Mouse (Mus musculus) heart, embryonic 12.5 days (tissue): ENCODE results near the gene Itgb3. TPM values are rescaled to one million over a fixed set of nuclear protein-coding genes. Genes with fewer than 3 reads are reported as not detected.

Experiments used
- ATAC-seq: fragments of 200-750 bp; cut with Nextera tagmentation; 2 replicates; pipeline ENCODE4 v1.8.0; 2017; ENCODE audit warnings: moderate TSS enrichment, moderate library complexity; ENCODE audit not compliant: insufficient number of reproducible peaks, low FRiP score
- H3K27ac ChIP-seq: fragments of 300-500 bp; sonication (generic); 2 replicates; pipeline ENCODE4 v1.5.1; 2016; ENCODE audit warnings: mild to moderate bottlenecking, moderate library complexity; ENCODE audit not compliant: poor library complexity, severe bottlenecking
- H3K27me3 ChIP-seq: fragments of 300-500 bp; sonication (generic); replicated peaks from 2 replicates; pipeline ENCODE4 v1.6.1; 2016; ENCODE audit warnings: mild to moderate bottlenecking, moderate library complexity
- H3K36me3 ChIP-seq: fragments of 300-500 bp; sonication (generic); 2 replicates; pipeline ENCODE4 v1.6.1; 2016; ENCODE audit warnings: mild to moderate bottlenecking, moderate library complexity
- H3K4me1 ChIP-seq: fragments of 300-500 bp; sonication (generic); replicated peaks from 2 replicates; pipeline ENCODE4 v1.6.1; 2016; ENCODE audit warnings: mild to moderate bottlenecking
- H3K4me2 ChIP-seq: fragments of 300-500 bp; sonication (generic); 2 replicates; pipeline ENCODE4 v1.6.1; 2016; ENCODE audit warnings: mild to moderate bottlenecking, moderate library complexity
- H3K4me3 ChIP-seq: fragments of 300-500 bp; sonication (generic); 2 replicates; pipeline ENCODE4 v1.5.1; 2016; ENCODE audit warnings: mild to moderate bottlenecking
- H3K9ac ChIP-seq: fragments of 300-500 bp; sonication (generic); 2 replicates; pipeline ENCODE4 v1.6.1; 2016; ENCODE audit warnings: mild to moderate bottlenecking, moderate library complexity
- H3K9me3 ChIP-seq: fragments of 300-500 bp; sonication (generic); replicated peaks from 2 replicates; pipeline ENCODE4 v1.6.1; 2016; ENCODE audit warnings: mild to moderate bottlenecking, moderate library complexity
- WGBS: fragments of 180-500 bp; shearing (Covaris S2); methylation state at CpG from one replicate; pipeline ENCODE4 v1.1.7; 2016; 5-methylcytosine and 5-hydroxymethylcytosine counted together
- polyA plus RNA-seq: library from polyadenylated mRNA; unstranded; fragments of >200 nt; fragmentation: Nextera tagmentation; extraction: Ambion mirVana; gene quantifications from 2 replicates; pipeline ENCODE4 v1.2.1, GENCODE M21; 2016

Itgb3 gene
- polyA plus RNA-seq, 1 experiment from 2014 or later, result 9.6 TPM

DNA sequence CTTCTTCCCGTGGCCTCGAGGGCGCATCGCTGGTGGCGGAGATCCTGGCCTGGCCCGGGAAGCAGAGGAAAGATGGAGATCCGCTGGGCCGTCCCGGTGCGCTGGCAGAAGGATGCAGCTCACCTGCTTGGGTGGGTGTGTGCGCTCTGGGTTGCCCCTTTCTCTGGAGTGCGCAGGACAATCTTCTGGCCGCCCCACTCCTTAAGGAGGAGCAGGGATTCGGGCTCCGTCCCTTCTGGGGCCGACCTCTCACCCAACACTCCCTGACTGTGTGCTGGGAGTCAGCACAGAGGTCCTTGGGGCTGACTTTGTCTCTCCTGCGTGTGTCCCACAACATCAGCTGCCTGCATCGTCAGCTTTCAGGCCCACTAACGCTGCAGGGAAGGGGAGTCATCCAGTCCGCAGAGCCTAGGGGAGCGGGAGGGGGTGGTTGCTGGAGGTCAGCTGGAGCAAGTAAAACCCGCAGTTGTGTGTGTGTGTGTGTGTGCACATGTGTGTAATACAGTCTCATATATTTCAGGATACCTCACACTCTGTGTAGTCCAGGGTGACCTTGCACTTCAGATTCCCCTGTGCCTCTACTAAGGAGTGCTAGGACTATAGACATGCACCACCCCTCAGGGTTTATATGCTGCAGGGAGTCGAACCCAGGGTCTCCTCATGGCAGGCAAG lies 585 bp downstream of the Itgb3 start:
- Histone ChIP-seq H3K4me2 (peak overlapping the region; percentile 98), H3K4me1 (peaks cover 14% of the 10 kb centered on the region), H3K9ac (peak overlapping the region; percentile 71), H3K9me3 (no peaks in the 10 kb centered on the region), H3K27ac (0 out of 2 replicates have a peak overlapping the region, but pooled peaks have one; percentile 2), H3K4me3 (peak overlapping the region; percentile 63), H3K27me3 (peaks cover 10% of the 10 kb centered on the region), H3K36me3 (no peaks in the 10 kb centered on the region)
- WGBS, result 2% methylated on average over 22 of the region's 23 CpGs
- ATAC-seq, result peak; percentile 43

DNA sequence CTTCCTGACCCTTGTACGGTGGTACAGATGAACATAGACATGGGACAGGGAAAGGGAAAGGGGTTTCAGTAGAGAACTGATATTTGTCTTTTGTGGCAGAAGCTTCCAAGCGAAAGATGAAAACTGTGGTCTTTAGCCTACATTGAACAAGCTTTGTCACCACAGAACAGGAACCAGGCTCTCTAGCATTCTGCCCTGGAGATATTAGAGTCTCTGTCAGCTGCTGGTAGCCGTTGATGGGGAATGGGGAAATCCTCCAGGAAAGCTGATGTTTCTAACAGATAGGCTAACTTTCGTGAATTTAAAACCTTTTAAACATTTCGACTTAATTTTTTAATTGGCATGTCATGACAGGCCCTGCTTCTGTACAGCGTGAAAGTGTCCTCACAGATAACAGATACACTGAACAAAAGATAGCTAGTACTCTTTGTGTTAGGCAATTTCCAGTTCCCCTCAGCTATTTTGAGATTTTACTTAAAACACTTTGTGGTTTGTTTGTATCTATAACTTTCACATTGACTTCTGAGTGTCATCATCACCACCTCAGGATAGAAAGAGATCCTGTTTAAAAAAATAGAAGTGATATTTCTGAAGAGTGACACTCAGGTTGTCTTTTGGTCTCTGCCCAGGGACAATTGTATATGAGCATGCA lies 1.4 kb downstream of the Itgb3 start:
- Histone ChIP-seq H3K27me3 (peaks cover 10% of the 10 kb centered on the region), H3K9ac (no peak overlapping the region), H3K4me3 (no peak overlapping the region), H3K4me1 (peaks cover 14% of the 10 kb centered on the region), H3K27ac (no peak overlapping the region), H3K4me2 (peak overlapping the region; percentile 98; the same call in 1 of the 2 replicates), H3K36me3 (no peaks in the 10 kb centered on the region), H3K9me3 (no peaks in the 10 kb centered on the region)
- WGBS, result 47% methylated on average over 6 of the region's 6 CpGs
- no peak for ATAC-seq

DNA sequence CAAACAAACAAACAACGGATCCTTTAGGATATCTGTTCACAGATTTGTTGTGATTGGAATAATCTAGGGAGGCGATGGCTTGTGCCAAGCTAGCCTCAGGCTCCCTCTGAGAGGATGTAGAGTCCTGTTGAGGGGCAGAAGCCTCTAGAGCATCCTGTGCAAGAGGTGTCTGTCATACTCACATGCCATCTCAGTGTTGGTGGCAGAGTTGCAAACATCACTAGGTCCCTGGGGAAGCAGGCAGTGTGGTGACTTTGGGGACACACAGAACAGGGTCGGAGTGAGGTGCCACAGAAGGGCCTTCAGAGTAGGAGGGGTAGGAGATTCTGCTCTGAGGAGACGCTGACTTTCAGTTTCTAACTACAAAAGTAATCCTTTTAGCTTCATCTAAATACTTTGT lies 1.9 kb downstream of the Itgb3 start:
- H3K9ac ChIP-seq, result no peak overlapping the region
- no peak overlapping the region for H3K4me3 ChIP-seq
- no peak for ATAC-seq
- H3K9me3 ChIP-seq, result no peaks in the 10 kb centered on the region
- peaks cover 14% of the 10 kb centered on the region for H3K4me1 ChIP-seq
- H3K4me2 ChIP-seq, result no peak overlapping the region
- H3K27ac ChIP-seq, result no peak overlapping the region
- 60% methylated on average over 4 of the region's 4 CpGs for WGBS
- peaks cover 10% of the 10 kb centered on the region for H3K27me3 ChIP-seq
- no peaks in the 10 kb centered on the region for H3K36me3 ChIP-seq

DNA sequence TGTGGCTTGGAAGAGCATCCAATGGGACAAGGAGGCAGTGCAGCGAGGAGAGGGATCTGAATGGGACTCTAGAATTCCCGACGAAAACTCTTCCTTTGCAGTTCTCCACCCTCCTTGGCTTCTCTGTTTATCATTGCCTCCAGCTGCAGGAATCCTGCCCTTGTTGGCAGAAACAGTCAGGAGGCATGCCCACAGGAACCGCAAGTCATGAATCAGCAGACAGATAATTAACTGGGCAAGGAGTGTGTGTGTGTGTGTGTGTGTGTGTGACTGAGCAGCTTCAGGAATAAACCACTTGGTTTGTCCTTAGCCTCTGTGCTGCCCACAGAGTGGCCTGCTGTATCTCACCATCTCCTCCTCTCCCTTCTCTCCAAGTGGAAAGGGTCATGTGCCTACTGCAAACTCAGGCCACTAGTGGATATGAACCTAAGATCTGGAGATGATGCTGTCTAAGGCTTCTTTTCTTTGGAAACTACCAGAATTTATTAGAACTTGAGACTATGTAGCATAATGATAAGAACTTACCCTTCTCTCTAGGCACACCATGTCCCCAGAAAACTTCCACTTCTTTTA lies 3.9 kb downstream of the Itgb3 start:
- H3K9ac ChIP-seq, result no peak overlapping the region
- no peak overlapping the region for H3K4me3 ChIP-seq
- no peaks in the 10 kb centered on the region for H3K9me3 ChIP-seq
- no peak overlapping the region for H3K27ac ChIP-seq
- no peak overlapping the region for H3K4me2 ChIP-seq
- peaks cover 4% of the 10 kb centered on the region for H3K27me3 ChIP-seq
- peaks cover 25% of the 10 kb centered on the region for H3K4me1 ChIP-seq
- ATAC-seq, result no peak
- 46% methylated on average over 4 of the region's 4 CpGs for WGBS
- H3K36me3 ChIP-seq, result no peaks in the 10 kb centered on the region

DNA sequence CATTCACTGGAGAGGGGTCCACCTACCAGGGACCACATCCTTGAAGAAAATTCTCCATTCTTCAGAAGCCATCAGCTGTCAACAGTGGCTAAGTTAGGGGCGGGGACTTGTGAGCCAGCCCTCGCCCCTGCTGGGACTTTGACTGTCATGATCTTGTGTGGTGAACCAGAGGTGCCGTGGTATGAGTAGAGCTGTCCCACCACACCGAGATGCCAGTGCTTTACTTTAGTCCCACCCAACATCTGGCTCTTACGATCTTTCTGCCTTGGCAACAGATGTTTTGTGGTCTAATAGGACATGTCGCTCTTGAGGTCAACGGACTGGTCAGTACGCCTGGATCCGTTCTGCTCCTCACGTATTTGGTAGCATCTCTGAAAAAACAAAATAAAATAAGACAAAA lies 5.8 kb downstream of the Itgb3 start:
- ATAC-seq, result no peak
- WGBS, result 85% methylated on average over 10 of the region's 10 CpGs
- no peaks in the 10 kb centered on the region for H3K9me3 ChIP-seq

DNA sequence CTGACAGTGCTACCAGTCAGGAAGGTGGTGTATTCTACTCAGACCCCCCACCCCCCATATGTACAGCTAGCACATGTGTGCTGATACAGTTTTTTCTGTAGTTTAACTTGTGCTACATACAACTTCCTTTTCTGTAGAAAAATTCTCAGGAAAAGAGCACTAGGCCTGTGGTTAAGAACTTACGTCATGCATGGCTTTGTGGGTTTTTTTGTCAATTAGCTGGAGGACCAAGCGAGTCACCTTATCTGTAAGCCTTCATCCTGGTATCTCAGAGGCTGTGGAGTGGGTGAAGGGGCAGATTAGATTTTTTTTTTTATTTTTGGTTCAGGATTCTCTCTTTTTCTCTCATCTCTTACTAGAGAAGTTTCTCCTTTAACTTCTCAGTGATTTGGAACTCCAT lies 6.3 kb downstream of the Itgb3 start:
- ATAC-seq, result no peak
- 33% methylated on average over 2 of the region's 2 CpGs for WGBS
- H3K4me3 ChIP-seq, result no peak overlapping the region
- H3K4me1 ChIP-seq, result peaks cover 27% of the 10 kb centered on the region
- H3K9me3 ChIP-seq, result no peaks in the 10 kb centered on the region
- no peaks in the 10 kb centered on the region for H3K36me3 ChIP-seq
- no peak overlapping the region for H3K9ac ChIP-seq
- peaks cover 4% of the 10 kb centered on the region for H3K27me3 ChIP-seq
- H3K4me2 ChIP-seq, result no peak overlapping the region
- H3K27ac ChIP-seq, result no peak overlapping the region

More for the DNA sequence above, 5.8 kb downstream of the Itgb3 start:
- no peak overlapping the region for H3K4me3 ChIP-seq
- no peak overlapping the region for H3K9ac ChIP-seq
- peaks cover 26% of the 10 kb centered on the region for H3K4me1 ChIP-seq
- no peak overlapping the region for H3K27ac ChIP-seq
- peaks cover 4% of the 10 kb centered on the region for H3K27me3 ChIP-seq
- H3K4me2 ChIP-seq, result no peak overlapping the region
- H3K36me3 ChIP-seq, result no peaks in the 10 kb centered on the region

DNA sequence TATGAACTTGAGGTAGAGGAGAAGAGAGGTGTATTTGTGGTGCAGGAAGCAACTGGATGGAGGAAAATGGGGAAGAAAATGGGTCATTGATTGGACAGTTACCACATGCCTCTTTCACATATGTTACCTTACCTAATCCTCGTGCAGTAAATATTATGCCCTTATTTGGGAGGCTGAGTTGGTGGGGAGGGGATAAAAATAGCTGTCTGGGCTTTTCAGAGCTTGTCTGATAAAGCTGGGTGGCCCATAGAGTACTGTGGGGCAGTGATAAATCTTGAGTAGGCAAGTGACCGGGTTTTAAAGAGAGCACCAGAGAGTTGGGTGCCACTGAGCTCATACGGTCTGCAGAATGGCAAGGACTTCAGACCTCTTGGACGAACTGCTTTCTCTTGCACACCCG lies 8.4 kb downstream of the Itgb3 start:
- Histone ChIP-seq H3K36me3 (no peaks in the 10 kb centered on the region), H3K27me3 (no peaks in the 10 kb centered on the region), H3K27ac (peak overlapping the region; percentile 76), H3K4me3 (no peak overlapping the region), H3K4me1 (peaks cover 33% of the 10 kb centered on the region), H3K4me2 (peak overlapping the region; percentile 44), H3K9ac (no peak overlapping the region), H3K9me3 (no peaks in the 10 kb centered on the region)
- no peak for ATAC-seq
- 28% methylated on average over 5 of the region's 5 CpGs for WGBS

DNA sequence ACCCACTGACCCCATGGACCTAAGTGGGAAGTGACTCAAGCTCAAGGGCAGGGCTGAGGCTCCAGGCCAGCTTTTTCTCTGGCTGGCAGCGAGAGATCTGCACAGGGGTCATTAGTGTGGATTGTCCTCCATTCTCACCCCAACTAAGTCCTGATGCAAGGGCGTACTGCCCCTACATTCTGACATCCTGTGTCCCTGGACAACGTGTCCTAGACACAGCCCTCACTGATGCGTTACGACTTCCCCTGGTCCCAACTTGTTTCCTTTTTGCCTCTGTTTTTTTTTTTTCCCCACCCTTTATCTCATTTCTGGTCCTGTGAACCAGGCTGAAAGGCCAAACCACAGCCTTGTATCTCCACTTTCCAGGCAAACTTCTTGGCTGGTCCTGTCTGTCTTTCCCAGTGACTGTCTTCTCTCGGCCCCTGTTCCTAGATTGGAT lies 10.9 kb downstream of the Itgb3 start:
- 50% methylated on average over 6 of the region's 6 CpGs for WGBS
- no peak for ATAC-seq
- Histone ChIP-seq H3K9ac (no peak overlapping the region), H3K4me2 (no peak overlapping the region), H3K27me3 (no peaks in the 10 kb centered on the region), H3K27ac (no peak overlapping the region), H3K4me3 (no peak overlapping the region), H3K4me1 (peaks cover 44% of the 10 kb centered on the region), H3K9me3 (no peaks in the 10 kb centered on the region), H3K36me3 (no peaks in the 10 kb centered on the region)

DNA sequence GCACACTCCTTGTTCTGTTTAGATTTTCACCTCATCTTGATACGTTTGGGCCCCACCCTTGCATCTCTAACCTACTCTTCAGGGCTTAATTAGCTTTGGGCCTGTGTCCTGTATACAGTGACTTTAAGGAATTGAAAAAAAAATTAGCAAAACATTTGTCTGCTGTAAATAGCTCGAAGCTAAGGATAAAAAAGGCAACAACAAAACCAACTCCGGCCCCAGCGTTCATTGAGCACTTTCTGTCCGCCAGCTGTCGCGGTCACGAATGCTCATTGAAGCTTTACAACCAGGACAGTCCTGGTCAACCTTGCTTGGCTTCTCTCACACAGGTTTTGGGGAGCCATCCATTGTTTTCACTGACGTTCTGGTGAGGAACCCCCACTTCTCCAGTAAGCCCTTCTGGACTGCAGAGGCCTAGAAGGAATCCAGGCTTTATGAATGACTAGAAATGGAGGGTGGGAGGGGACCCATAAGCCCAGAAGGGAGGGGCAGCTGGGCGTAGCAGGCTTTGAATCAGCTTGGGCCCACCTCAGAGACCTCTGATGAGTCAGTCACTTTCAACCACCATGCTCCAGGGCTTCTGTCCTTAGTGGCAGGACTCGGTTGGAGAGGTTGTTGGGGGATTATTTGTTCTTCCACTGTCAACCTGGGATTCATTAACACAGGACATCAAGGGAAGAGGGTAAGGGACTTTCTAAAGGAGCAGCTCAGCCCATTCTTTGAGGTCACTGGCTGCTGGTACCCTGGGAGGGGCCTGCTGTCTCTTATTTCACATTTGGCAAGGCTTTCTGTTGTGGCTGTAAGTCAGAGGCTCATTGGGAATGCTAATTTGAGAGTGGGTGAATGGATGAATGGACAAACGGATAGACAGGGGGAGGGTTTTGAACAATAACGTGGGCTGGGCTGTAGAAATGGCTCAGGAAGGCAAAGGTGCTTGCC lies 11.6 kb downstream of the Itgb3 start:
- ATAC-seq, result no peak
- 77% methylated on average over 13 of the region's 13 CpGs for WGBS

DNA sequence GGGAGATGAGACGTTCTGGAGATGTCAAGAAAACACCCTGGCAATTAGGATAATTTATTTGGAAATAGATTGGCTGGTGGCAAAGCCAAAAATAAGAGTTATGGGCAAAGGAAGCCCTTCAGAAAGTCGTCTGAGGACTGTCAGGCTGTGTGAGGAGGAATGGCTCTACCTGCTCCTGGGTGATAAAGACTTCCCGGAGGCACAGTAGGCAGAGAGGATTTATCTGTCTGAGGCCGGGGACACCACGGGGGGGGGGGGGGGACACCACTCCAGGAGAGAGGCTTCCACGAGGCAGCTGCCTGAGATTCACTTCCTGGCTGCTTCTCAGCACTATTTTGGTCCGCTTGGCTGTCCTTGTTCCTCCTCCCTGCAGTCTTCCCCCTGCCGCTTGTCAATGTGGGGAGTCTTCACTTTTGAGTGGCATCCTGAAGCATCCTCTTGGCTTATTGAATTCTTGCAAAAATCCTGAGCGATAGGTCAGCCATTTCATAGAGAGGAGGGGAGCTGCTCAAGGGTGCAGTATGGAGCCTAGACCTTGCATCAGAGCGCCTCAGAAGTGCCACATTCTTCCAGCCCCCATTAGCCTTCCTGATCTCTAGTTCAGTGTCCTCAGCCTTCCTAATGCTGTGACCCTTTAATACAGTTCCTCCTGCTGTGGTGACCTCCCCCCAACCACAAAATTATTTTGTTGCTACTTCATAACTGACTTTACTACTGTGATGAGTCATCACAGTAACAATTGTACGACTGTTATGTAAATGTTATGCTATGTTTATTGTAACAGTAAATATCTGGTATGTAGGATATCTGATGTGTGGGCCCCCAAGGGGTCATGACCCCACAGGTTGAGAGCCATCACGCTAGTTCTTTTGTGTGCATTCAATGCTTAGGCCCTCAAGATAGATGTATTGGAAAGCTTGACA lies 14.5 kb downstream of the Itgb3 start:
- WGBS, result 25% methylated on average over 12 of the region's 12 CpGs
- H3K27ac ChIP-seq, result no peak overlapping the region
- H3K4me1 ChIP-seq, result peaks cover 46% of the 10 kb centered on the region

More for the DNA sequence above, 11.6 kb downstream of the Itgb3 start:
- no peak overlapping the region for H3K4me3 ChIP-seq
- H3K4me2 ChIP-seq, result no peak overlapping the region
- H3K27me3 ChIP-seq, result no peaks in the 10 kb centered on the region
- H3K27ac ChIP-seq, result no peak overlapping the region
- no peaks in the 10 kb centered on the region for H3K9me3 ChIP-seq
- H3K36me3 ChIP-seq, result no peaks in the 10 kb centered on the region
- peaks cover 44% of the 10 kb centered on the region for H3K4me1 ChIP-seq
- H3K9ac ChIP-seq, result no peak overlapping the region

More for the DNA sequence above, 14.5 kb downstream of the Itgb3 start:
- no peak for ATAC-seq
- H3K4me2 ChIP-seq, result 0 out of 2 replicates have a peak overlapping the region, but pooled peaks have one; percentile 17
- no peaks in the 10 kb centered on the region for H3K36me3 ChIP-seq
- H3K9me3 ChIP-seq, result no peaks in the 10 kb centered on the region
- no peaks in the 10 kb centered on the region for H3K27me3 ChIP-seq
- H3K4me3 ChIP-seq, result no peak overlapping the region
- H3K9ac ChIP-seq, result no peak overlapping the region
